Mouse (Mus musculus) C2C12 (cell line): ENCODE results near the gene Pomt2.

Experiments used
- CTCF ChIP-seq: IDR thresholded peaks from one replicate; pipeline ENCODE4 v1.5.1; 2011; ENCODE audit not compliant: control insufficient read depth, insufficient read depth, insufficient read length
- MAX ChIP-seq: IDR thresholded peaks from one replicate; pipeline ENCODE4 v1.6.1; 2011; ENCODE audit warnings: mild to moderate bottlenecking, control low read depth
- MYOG ChIP-seq: IDR thresholded peaks from one replicate; pipeline ENCODE4 v1.6.1; 2011; ENCODE audit not compliant: control insufficient read depth, insufficient read length; ENCODE audit errors: extremely low read depth

- TF ChIP-seq MAX (no peak), CTCF (no peak), MYOG (no peak)
These were observed 17.5 kb downstream of the Pomt2 start for GRCm38 (mm10) chr12:87130224-87130623.
